Mouse (Mus musculus): ENCODE measurements around the gene Olfr128. TPM values are rescaled to one million over a fixed set of nuclear protein-coding genes. Genes with fewer than 3 reads are reported as not detected.
"Not testable (repeated sequence)": the region's sequence is repeated elsewhere in the genome, so short reads cannot be mapped to it uniquely, and the experiment has no call there.

Gene Olfr128
- total RNA-seq (2021), result not detected
- long read RNA-seq, result 0 reads

- DNase-seq (ENCODE audit: low spot score in 2 of 2), result no peak
These were observed at the start of gene Olfr128 for GRCm38 (mm10) chr17:37920248-37920647. Gene Olfr128 (plus strand): TSS chr17:37920548.

GRCm38 (mm10) chr17:37873830-37874229 lies 46.5 kb upstream of the Olfr128 start:
- DNase-seq (ENCODE audit: low spot score in 2 of 2), result no peak

GRCm38 (mm10) chr17:37900137-37900536 lies 20.2 kb upstream of the Olfr128 start, which contains the start of gene Olfr127:
Gene Olfr127 (plus strand): TSS chr17:37900437.
- no peak for DNase-seq (ENCODE audit: low spot score in 2 of 2)

GRCm38 (mm10) chr17:37906821-37907220 lies 13.5 kb upstream of the Olfr128 start:
- not testable (repeated sequence) for DNase-seq (ENCODE audit: low spot score in 2 of 2)

- DNase-seq (ENCODE audit: low spot score in 2 of 2), result no peak
These were observed 32.6 kb downstream of the Olfr128 start, which contains the start of gene Olfr761 for GRCm38 (mm10) chr17:37952979-37953378. Gene Olfr761 (minus strand): TSS chr17:37953079.

- DNase-seq (ENCODE audit: low spot score in 2 of 2), result no peak
These were observed 53.2 kb downstream of the Olfr128 start for GRCm38 (mm10) chr17:37973591-37973990.

Other genes with a start within 250 kb of the Olfr128 start
- not detected for gene Olfr119, start 224.0 kb upstream of the Olfr128 start, total RNA-seq (2021)
- not detected for gene Olfr120, start 198.7 kb upstream of the Olfr128 start, total RNA-seq (2021)
- not detected for gene Olfr121, start 171.7 kb upstream of the Olfr128 start, total RNA-seq (2021)
- gene Olfr122, start 151.9 kb upstream of the Olfr128 start, total RNA-seq (2021), result not detected
- not detected for gene Olfr123, start 127.0 kb upstream of the Olfr128 start, total RNA-seq (2021)
- gene Olfr124, start 120.7 kb upstream of the Olfr128 start, total RNA-seq (2021), result not detected
- not detected for gene Olfr125, start 87.6 kb upstream of the Olfr128 start, total RNA-seq (2021)
- not detected for gene Olfr126, start 73.1 kb upstream of the Olfr128 start, total RNA-seq (2021)
- not detected for gene Olfr127, start 20.1 kb upstream of the Olfr128 start, total RNA-seq (2021)
- not detected for gene Olfr761, start 32.5 kb downstream of the Olfr128 start, total RNA-seq (2021)
- not detected for gene Olfr129, start 139.5 kb downstream of the Olfr128 start, total RNA-seq (2021)
- not detected for gene Olfr130, start 143.4 kb downstream of the Olfr128 start, total RNA-seq (2021)
- not detected for gene Olfr131, start 168.1 kb downstream of the Olfr128 start, total RNA-seq (2021)
- not detected for gene Olfr132, start 214.0 kb downstream of the Olfr128 start, total RNA-seq (2021)
- gene Olfr133, start 224.7 kb downstream of the Olfr128 start, total RNA-seq (2021), result not detected

Measured in layer of hippocampus, adult 18-20 months (tissue).